Mouse (Mus musculus) liver (tissue): ENCODE data around the gene Kitl.

Experiments
- DNase-seq: peaks from one replicate; pipeline ENCODE4 v3.0.0-alpha.2; 2020; ENCODE audit warnings: mixed read lengths

Gene Kitl

GRCm38 (mm10) chr10:100015370-100016325 lies at the start of gene Kitl:
Kitl (plus strand) TSS chr10:100015630.
- DNase-seq: peak; percentile 78

- no peak for DNase-seq
Observed at GRCm38 (mm10) chr10:99972866-99973265, 42.6 kb upstream of the Kitl start.

DNA sequence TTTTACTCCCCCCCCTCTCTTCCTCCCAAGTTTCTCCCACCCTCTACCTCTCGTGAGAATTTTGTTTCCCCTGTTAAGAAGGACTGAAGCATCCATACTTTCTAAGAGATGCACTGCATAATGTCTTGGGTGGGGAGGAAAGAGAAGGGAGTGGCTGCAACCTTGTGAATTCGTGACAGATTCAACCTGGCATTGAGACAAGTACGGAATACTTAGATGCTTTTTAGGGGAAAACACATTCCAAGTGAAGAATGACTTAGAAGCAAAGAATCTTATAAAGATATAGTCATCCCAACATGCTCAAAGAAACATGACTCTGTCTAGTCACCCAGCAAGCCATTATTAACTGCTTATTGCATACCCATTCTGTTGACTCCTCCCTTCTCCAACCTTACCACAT lies 35.3 kb upstream of the Kitl start:
- no peak for DNase-seq

GRCm38 (mm10) chr10:99980916-99981315 lies 34.5 kb upstream of the Kitl start:
- DNase-seq: no peak

DNA sequence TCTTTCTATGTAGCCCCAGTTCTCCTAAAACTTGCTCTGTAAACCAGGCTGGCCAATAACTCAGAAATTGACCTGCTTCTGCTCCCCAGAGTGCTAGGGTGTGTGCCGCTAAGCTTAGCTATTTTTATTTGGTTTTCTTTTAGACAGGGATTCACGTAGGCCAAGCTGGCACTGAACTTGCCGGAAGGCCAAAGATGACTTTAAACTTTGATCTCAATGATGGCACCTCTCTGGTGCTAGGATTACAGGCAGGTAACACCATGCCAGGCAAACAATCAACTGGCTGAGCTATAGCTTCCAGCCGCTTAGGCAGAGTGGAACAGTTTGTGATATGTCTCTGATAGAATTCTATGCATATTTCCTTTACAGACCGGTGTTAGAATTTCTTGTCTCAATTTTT lies 33.5 kb upstream of the Kitl start:
- no peak for DNase-seq

DNA sequence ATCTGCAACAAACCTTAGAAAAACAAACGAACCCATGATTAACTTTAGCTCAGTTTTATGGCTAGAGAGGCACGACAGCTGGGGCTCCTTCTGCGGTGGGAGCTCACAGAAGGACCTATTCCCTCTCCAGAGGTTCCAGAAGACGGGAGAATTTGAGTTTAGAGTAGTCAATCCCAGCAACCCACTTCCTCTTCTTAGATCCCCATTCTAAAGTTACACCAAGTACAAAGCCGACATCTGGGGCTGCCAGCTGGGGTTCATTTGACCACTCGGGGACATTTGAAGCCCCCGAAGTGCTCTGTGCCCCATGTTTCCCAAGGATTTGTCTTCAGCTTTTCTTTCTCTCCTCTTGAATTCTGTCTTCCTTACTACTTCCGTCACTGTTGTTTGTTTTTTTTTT lies 28.7 kb upstream of the Kitl start:
- no peak for DNase-seq

DNA sequence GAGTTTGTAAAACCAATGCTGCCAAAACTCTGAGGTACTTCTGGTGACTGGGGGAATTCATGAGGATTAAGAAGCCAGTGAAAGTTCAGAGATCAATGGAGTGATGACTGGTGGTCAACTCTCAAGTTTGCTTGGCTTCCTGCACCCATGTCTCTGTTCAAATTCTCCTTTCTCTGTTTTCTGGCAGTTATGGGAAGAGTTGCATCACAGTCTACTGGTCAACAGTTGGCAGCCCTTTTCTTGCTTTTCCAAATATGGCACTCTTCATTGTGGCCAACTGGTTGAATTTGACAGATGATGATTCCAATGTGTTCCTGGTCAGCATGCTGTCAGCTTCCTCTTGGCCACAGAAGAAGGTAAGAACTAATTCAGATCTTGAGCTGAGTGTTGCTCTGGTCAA lies 25.7 kb upstream of the Kitl start:
- DNase-seq: no peak

DNA sequence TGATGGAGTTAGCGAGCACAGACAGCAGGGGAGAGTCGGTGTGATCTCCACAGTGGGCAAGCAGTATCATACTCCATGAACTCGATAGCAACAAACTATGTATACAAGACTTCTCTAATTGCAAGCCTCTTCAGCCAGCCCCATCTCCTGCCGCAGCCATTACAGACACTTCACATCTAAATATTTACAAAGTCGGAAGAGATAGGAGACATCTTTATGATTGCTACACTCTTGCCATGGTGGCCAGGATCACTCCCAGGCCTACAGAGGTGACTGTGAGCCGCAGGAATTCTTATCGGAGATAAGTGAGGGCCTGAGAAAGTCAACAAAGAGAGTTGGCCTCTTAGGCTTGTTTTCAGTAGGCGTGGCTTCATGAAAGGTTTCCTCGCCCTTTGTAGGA lies 23.3 kb upstream of the Kitl start:
- DNase-seq: no peak

- DNase-seq: no peak
Observed at GRCm38 (mm10) chr10:100001452-100001851, 14.0 kb upstream of the Kitl start.

DNA sequence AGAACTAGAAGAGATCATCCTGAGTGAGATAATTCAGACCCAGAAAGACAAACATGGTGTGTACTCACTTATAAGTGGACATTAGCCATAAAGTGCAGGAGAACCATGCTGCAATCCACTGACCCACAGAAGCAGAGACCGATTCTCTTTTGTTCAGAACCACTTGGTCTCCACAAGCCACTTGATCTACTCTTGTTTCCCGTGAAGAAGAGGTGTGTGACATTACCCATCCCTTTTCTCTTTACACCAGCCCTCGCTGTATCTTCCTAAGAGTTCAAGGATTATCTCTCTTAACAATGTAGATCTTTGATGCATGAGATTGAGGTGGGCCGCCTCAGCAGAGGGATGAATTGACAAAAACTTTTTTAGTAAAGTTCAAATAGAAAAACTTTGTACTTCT lies 11.6 kb upstream of the Kitl start:
- DNase-seq: no peak

GRCm38 (mm10) chr10:100009681-100010080 lies 5.7 kb upstream of the Kitl start:
- DNase-seq: no peak

- no peak for DNase-seq
Observed at GRCm38 (mm10) chr10:100010291-100010690, 5.1 kb upstream of the Kitl start.

DNA sequence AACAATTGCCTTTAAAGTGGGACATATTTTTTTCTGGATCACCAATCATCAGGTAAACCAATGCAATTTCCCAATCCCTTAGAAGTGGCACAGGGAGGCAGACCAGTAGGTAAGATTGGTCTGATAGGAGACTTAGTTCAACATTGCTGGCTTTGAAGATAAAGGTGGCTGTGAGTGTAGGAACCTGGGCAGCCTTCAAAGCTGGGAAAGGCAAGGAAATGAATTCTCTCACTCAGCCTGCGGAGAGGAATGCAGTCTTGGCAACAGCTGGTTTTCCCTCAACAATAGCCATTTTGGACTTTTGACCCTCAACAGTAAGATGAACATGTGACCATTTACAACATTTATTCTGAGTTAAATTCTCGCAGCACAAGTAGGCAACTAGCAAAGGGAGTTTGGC lies 1.3 kb upstream of the Kitl start:
- DNase-seq: no peak

GRCm38 (mm10) chr10:100016326-100016709 lies 888 bp downstream of the Kitl start:
- DNase-seq: peak; percentile 21

DNA sequence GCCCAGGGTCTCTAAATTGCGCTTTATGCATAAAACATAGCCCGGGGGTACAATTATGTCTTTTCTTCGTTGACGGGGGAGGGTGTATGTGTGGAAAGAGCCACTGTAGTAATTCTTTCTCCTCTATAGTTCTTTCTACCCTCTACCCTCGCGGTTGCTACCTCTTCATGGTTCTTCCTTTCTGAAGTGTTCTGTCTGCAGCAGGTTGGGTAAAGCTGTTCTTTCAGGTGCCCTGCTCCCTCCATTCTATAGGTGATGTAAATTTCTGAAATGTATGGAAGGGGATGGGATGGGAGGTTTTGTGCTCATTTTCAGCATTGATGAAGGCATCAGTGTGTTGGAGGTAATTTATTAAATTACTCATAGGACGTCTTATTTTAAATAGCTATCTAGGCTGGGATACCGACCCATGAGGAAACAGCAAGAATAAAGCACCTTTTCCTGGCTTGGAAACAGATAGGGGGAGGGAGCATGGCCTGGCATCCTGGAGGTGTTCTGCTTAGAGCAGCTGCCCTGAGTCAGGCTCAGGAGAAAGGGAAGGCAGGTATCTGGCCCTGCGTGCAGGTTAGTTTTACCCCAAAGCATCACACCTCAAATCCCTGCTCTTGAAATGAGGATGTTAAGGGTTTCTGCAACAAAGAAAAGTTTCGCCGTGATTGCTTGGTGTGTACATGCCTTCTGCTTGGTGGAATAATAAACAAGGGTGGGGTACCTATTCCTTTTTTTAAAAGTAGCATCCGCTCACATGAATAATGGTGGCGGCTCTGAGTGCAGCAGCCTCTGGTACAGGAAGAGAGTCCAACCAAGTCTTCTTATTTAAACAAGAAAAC lies 1.7 kb downstream of the Kitl start:
- DNase-seq: no peak

DNA sequence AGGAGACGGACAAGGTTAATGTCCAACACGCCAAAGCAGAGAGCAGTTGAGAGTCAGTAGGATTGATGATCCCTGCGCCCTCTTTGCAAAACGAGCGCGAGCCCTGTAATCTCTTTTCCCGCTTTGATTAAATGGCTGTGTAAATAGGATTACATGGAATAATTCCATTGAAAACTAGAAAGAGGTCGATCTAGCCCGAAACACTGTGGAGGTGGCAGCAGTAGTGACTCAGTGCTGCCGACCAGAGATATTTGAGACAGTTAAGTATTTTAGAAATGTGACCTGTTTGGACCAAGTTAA lies 2.3 kb downstream of the Kitl start:
- DNase-seq: no peak

GRCm38 (mm10) chr10:100018493-100018892 lies 3.1 kb downstream of the Kitl start:
- DNase-seq: no peak

DNA sequence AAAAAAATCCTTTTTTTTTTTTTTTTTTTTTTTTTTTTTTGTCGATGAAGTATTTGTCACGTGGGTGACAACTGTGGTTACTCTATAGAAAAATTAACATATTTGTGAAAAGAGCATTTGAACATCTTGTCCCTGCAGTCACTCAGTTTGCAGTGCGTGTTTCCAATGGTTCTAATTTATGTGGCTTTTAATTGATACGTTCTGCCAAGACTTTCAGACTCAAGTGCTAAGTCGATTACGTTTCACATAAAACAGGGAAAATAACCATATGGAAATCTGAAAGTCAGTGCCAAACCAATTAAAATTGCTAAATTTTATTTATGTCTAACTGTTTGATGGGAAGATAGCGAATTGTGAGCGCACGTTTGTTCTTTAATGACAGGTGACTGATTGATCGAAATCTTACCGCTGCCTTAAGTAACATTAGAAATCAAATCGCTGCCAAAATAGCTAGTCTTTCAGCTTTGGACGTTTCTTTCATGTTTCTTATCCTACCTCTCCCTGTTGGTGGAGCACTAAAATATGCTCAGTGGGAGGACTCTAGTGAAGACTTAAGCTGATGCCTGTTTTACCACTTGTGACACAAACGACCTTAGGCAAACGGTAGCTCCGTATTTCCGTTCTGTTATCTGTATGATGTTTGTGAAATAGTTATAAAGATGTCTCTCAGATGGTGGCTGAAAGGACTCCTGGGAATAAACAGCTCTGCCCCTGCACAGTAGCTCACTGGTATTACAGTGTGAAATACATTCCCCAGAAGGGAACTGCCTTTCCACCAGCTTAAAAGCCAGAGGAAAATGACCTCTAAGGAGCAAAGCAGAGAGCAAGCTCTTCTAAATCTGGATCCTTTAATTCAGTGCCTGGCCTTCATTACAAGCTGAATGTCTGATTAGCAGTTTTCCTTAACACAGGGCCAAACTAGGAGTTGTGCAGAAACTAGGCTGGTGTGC lies 4.1 kb downstream of the Kitl start:
- no peak for DNase-seq

DNA sequence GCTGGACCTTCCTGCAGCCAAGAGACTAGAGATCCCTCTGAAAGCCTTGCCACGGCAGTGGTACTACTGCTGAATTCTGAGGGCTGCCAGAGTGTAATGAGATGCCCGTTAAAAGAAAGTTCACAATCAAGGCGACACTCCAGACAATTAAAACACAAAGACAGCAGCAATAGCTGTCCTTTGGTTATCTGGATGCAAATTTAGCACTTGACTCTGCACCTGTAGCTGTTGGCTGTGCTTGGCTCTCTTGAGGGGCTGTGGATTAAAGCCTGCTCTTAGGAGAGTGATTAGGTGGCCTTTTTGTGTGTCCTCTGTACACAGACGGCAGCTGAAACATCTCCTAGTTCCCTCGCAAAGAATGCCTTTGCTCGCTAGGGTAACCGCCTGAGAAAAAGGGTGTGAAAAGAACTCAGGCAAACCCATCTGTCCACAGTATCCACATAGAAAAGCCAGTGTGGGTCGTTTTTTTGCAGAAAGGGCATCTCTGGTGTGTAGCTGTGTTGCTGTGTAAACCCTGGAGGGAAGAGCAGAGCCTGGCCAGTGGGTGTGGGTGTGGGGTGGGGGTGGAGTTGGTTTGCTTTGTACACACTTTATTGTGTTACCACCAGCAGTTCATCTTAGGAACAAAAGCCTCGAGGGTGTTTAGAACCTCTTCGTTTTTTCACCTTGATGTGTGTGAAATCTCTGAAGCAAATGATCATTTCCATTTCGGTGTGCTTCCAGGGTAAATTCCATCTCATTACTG lies 6.8 kb downstream of the Kitl start:
- no peak for DNase-seq

DNA sequence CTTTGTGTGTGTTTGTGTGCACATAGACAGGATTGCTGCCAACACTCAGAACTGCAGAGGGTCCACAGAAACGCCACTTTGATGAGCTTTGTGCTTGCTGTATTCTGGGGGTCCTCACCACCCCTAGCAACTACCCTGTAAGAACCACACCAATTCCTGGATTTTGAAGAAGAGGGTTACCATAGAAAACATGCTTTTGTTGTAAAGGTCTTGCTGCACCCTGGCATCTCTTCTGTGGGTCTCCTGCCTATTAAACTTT lies 7.3 kb downstream of the Kitl start:
- DNase-seq: no peak

GRCm38 (mm10) chr10:100025665-100026064 lies 10.2 kb downstream of the Kitl start:
- DNase-seq: no peak

DNA sequence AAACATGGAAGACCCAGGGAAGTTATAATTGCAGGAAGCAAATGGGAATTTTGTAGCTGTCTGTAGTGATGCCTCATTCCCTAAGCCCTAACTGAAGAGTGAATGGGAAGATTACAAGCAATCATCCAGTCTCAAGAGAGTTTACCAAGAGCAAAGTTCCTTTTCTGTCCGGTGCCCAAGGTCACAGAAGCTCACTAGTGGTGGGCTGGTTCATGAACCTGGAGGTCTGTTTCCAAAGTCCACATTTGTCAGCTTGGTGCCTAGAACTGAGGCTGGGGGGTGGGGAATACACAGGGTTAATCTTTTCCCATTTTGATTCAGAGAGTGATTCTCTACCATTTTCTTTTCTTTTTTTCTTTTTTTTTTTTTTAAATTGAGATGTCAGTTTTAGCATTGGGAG lies 11.3 kb downstream of the Kitl start:
- no peak for DNase-seq

DNA sequence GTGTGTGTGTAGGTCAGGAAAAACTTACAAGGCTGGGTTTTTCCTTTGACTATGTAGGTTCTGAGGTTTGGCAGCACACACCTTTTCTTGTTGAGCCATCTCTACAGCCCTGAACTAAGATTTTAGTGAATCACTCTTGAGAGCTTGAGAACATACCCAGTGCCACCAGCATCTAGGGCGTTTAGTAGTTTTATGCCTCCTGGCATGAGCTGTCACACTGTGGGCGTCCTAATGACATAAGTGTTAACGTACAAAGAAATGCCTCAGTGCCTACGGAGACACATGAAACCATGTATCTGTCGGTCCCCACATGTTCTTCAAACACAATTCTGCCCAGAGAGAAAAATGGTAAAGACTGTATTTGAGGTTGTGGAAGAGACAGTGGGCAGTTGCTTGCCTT lies 15.0 kb downstream of the Kitl start:
- no peak for DNase-seq
